In the genomic region with DNA sequence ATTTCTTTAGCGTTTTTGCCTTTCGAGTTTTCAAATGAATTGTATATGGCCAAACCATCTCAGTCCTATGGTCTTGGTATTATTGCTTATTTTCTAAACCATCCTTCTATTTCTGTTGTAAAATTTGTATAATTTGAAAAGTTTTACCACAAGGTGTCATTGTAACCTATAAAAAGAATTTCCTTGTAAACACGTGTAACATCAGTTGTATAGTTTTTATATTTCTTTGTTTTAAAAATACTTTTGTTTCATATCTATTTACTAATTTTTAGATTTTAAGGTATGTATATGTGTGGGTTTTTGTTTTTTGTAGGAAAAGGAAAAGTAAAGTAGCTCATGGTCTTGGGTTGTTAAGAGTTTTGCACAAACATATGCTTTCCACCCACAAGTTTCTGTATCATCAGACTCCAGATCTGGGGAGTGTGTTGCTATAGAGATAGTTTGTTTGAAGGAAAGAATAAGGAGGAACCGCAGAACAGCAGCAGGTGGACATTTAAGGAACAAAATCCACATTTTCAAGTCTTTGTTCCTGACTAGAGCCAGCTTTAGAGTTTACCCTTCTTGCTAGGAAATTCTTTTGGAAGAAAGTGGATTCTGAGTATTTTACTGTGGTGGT, we compare ENCODE assay signal across 23 mouse cellular contexts. TPM values are rescaled to one million over a fixed set of nuclear protein-coding genes. Genes with fewer than 3 reads are reported as not detected.
DNase-seq lines count a peak whose midpoint lies in the region; ATAC-seq and TF ChIP-seq lines count a peak whose summit lies in the region.
"Had no signal": no experiment of that assay in that cellular context is flagged by ENCODE, and none has a peak within 500 bp of the region (broad histone marks: within the 10 kb centered on the region; RNA-seq: fewer than 3 reads in every experiment).

No protein-coding gene starts in this region.

- H3K4me1 ChIP-seq in lung, postnatal 0 days (ENCODE audit: insufficient read depth, low read depth, low read length) = no peaks in the 10 kb centered on the region; the same call in 1 of the 2 replicates

- no peak for DNase-seq in frontal cortex, postnatal 36 days (ENCODE audit: low spot score in 2 of 2)
- peak; percentile 22 for DNase-seq in lung, postnatal 0 days (ENCODE audit: low spot score)
- no peak for DNase-seq in lung, postnatal 10 days
- peak; percentile 42 for DNase-seq in MEL-GATA-1-ER (ENCODE audit: extremely low read depth, low read depth)
- DNase-seq: adrenal gland, adult 8-10 months; cerebellum, adult 11-12 months; cerebellum, postnatal 25 days; forebrain, postnatal 0 days; gastrocnemius, postnatal 10 days; heart, adult 11 months; heart, postnatal 36 days; kidney, postnatal 36 days; thymus, adult 18-20 months had no signal

- H3K4me3 ChIP-seq in lung, postnatal 0 days (ENCODE audit: low read depth, low read length) = no peak overlapping the region
- H3K4me3 ChIP-seq: embryonic facial prominence, embryonic 15.5 days; forebrain, embryonic 10.5 days; limb, embryonic 13.5 days had no signal

- H3K4me2 ChIP-seq in lung, postnatal 0 days (replicated peaks; ENCODE audit: low read depth, low read length) = no peak overlapping the region
- H3K4me2 ChIP-seq: embryonic facial prominence, embryonic 15.5 days; hindbrain, embryonic 14.5 days; limb, embryonic 13.5 days had no signal

- H3K9me3 ChIP-seq in lung, postnatal 0 days (ENCODE audit: low read length) = no peaks in the 10 kb centered on the region
- H3K9me3 ChIP-seq: embryonic facial prominence, embryonic 15.5 days; limb, embryonic 13.5 days had no signal

- H3K27me3 ChIP-seq in lung, postnatal 0 days (replicated peaks; ENCODE audit: insufficient read depth, low read length) = no peaks in the 10 kb centered on the region
- H3K27me3 ChIP-seq: embryonic facial prominence, embryonic 15.5 days; limb, embryonic 13.5 days had no signal

- TF ChIP-seq EP300 in lung, postnatal 0 days (IDR thresholded peaks at IDR 0.05) = no peak

- 75% methylated on average over 4 of the region's 4 CpGs for WGBS in lung, postnatal 0 days

- H3K9ac ChIP-seq in lung, postnatal 0 days (replicated peaks; ENCODE audit: low read depth) = no peak overlapping the region
- H3K9ac ChIP-seq: embryonic facial prominence, embryonic 15.5 days; forebrain, postnatal 0 days; hindbrain, embryonic 14.5 days; limb, embryonic 13.5 days; liver, embryonic 14.5 days had no signal

- ATAC-seq in frontal cortex, adult (ENCODE audit: low TSS enrichment) = peak; percentile 89
- ATAC-seq in lung, postnatal 0 days = no peak
- peak; percentile 75 for ATAC-seq in megakaryocyte-erythroid progenitor cell, adult 5-6 weeks (replicated peaks; ENCODE audit: low FRiP score, low TSS enrichment, poor library complexity, severe bottlenecking)
- ATAC-seq in inflammation-experienced regulatory T-cells, adult 6 months = no peak
- ATAC-seq in erythroid progenitor cell, adult 5-6 weeks (replicated peaks; ENCODE audit: low FRiP score, poor library complexity, severe bottlenecking) = no peak
- ATAC-seq: forebrain, postnatal 0 days; intestine, embryonic 16.5 days had no signal

- no peaks in the 10 kb centered on the region for H3K36me3 ChIP-seq in lung, postnatal 0 days (ENCODE audit: insufficient read depth, low read length)
- H3K36me3 ChIP-seq: embryonic facial prominence, embryonic 15.5 days; limb, embryonic 13.5 days had no signal

- H3K27ac ChIP-seq in lung, postnatal 0 days (ENCODE audit: low read length) = no peak overlapping the region
- H3K27ac ChIP-seq: embryonic facial prominence, embryonic 15.5 days; forebrain, embryonic 10.5 days; hindbrain, embryonic 14.5 days; limb, embryonic 13.5 days; liver, embryonic 14.5 days had no signal

- TF ChIP-seq CTCF in lung, postnatal 0 days (IDR thresholded peaks at IDR 0.05) = no peak

RNA-seq across cellular contexts. Expression of a gene that starts 17.3 kb away (rescaled TPM):
- polyA plus RNA-seq in lung, postnatal 0 days (2015; fragmentation: Nextera tagmentation; extraction: Ambion mirVana) = 20.6 and 22.5 TPM in 2 replicates
- 48.2 and 59.4 TPM in 2 replicates for total RNA-seq in megakaryocyte-erythroid progenitor cell, adult 5-6 weeks (2014; fragmentation: Nextera tagmentation)
- 65.4 and 84.3 TPM in 2 replicates for total RNA-seq in megakaryocyte-erythroid progenitor cell, adult 5-6 weeks (2017)
- 10 to 100 TPM; 16.1 to 24.7 (median 22.1) TPM for polyA plus RNA-seq in inflammation-experienced regulatory T-cells, adult 6 months (2017; shearing (Covaris generic))
- total RNA-seq in erythroid progenitor cell, adult 5-6 weeks (2015; ENCODE audit: low replicate concordance) = 15.9 and 34.0 TPM in 2 replicates
- 40.9 and 56.0 TPM in 2 replicates for total RNA-seq in erythroid progenitor cell, adult 5-6 weeks (2017; ENCODE audit: low replicate concordance)

Comparison
In these comparisons a context has a peak if more than half of its experiments do, and no peak if none do; other contexts are left out.
1. DNase-seq: peak in lung, postnatal 0 days (single experiment) and MEL-GATA-1-ER (single experiment); none in frontal cortex, postnatal 36 days (0 of 2) and lung, postnatal 10 days (single experiment).
2. ATAC-seq: peak in frontal cortex, adult (single experiment) and megakaryocyte-erythroid progenitor cell, adult 5-6 weeks (single experiment); none in lung, postnatal 0 days (single experiment), inflammation-experienced regulatory T-cells, adult 6 months (single experiment) and erythroid progenitor cell, adult 5-6 weeks (single experiment).